8 mouse cellular contexts compared by ENCODE assay signal in the genomic region with DNA sequence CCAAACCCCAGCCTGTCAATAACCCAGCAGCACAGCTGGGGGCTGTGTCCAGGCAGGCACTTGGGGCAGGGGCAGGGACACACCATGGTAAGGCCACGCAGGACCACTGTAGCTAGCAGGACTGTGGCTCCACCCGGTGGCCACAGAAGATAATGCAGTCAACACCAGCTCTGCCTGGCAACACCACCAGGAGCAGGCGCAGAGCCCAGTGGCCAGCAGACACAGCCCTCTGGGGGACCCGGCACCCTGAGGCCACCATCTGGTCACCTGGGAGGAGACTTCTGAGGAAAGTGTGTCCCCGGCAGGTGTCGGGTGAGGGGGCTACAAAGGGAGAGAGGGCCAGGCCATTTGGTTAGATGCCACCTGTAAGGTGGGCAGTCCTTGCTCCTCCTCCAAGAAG. TPM values are rescaled to one million over a fixed set of nuclear protein-coding genes. Genes with fewer than 3 reads are reported as not detected.
DNase-seq lines count a peak whose midpoint lies in the region; ATAC-seq and TF ChIP-seq lines count a peak whose summit lies in the region.
"Had no signal": no experiment of that assay in that cellular context is flagged by ENCODE, and none has a peak within 500 bp of the region (broad histone marks: within the 10 kb centered on the region; RNA-seq: fewer than 3 reads in every experiment).

No protein-coding gene starts in this region.

- DNase-seq in testis, postnatal 14 days (ENCODE audit: low spot score) = no peak
- peak; percentile 89 for DNase-seq in adrenal gland, postnatal 14 days
- peak; percentile 79 for DNase-seq in embryonic facial prominence, embryonic 10.5 days (ENCODE audit: low spot score)
- peak; percentile 73 to 82 for DNase-seq in heart, postnatal 36 days
- no peak for DNase-seq in liver, embryonic 14.5 days (ENCODE audit: low read depth in 3 of 3, low spot score in 3 of 3)
- DNase-seq in retina, embryonic 14.5 days (ENCODE audit: low spot score) = peak; percentile 83

- no peak overlapping the region for H3K4me2 ChIP-seq in liver, embryonic 14.5 days (ENCODE audit: low read depth)
- H3K4me2 ChIP-seq: heart, embryonic 15.5 days had no signal

- no peaks in the 10 kb centered on the region for H3K9me3 ChIP-seq in embryonic facial prominence, embryonic 10.5 days
- H3K9me3 ChIP-seq in liver, embryonic 14.5 days (ENCODE audit: control insufficient read depth, low read length) = no peaks in the 10 kb centered on the region
- H3K9me3 ChIP-seq: heart, embryonic 15.5 days had no signal

- H3K4me3 ChIP-seq in testis, adult 2 months (ENCODE audit: control insufficient read depth, low read depth, low read length) = no peak overlapping the region
- peak overlapping the region; percentile 23; the same call in 1 of the 2 replicates for H3K4me3 ChIP-seq in embryonic facial prominence, embryonic 10.5 days
- no peak overlapping the region for H3K4me3 ChIP-seq in liver, embryonic 14.5 days (ENCODE audit: insufficient read depth in 1 of 2, low read depth in 2 of 2, low read length in 2 of 2)
- H3K4me3 ChIP-seq: heart, embryonic 15.5 days had no signal

- 52% methylated on average over 6 of the region's 6 CpGs for WGBS in embryonic facial prominence, embryonic 10.5 days
- WGBS in liver, embryonic 14.5 days (ENCODE audit: insufficient replicate concordance) = 51% methylated on average over 6 of the region's 6 CpGs

- H3K36me3 ChIP-seq in testis, adult 2 months (ENCODE audit: control insufficient read depth, insufficient read depth, low read length) = no peaks in the 10 kb centered on the region; the same call in 1 of the 2 replicates
- peaks cover 69% of the 10 kb centered on the region for H3K36me3 ChIP-seq in embryonic facial prominence, embryonic 10.5 days (replicated peaks)
- peaks cover 14% of the 10 kb centered on the region for H3K36me3 ChIP-seq in liver, embryonic 14.5 days (replicated peaks; ENCODE audit: control insufficient read depth, insufficient read depth, low read depth)

- H3K4me1 ChIP-seq in testis, adult 2 months (ENCODE audit: control insufficient read depth, insufficient read depth, low read length) = peaks cover 19% of the 10 kb centered on the region
- H3K4me1 ChIP-seq in embryonic facial prominence, embryonic 10.5 days = peaks cover 41% of the 10 kb centered on the region
- peaks cover 12 to 21% of the 10 kb centered on the region in 2 experiments for H3K4me1 ChIP-seq in liver, embryonic 14.5 days (replicated peaks; ENCODE audit: control insufficient read depth in 2 of 2, insufficient read depth in 2 of 2, low read length in 1 of 2)

- no peak overlapping the region for H3K9ac ChIP-seq in liver, embryonic 14.5 days (replicated peaks)
- H3K9ac ChIP-seq: heart, embryonic 15.5 days had no signal

- H3K27ac ChIP-seq in testis, adult 2 months (ENCODE audit: control insufficient read depth, insufficient read depth, low read depth, low read length) = no peak overlapping the region
- H3K27ac ChIP-seq in embryonic facial prominence, embryonic 10.5 days (replicated peaks) = no peak overlapping the region
- no peak overlapping the region for H3K27ac ChIP-seq in liver, embryonic 14.5 days
- H3K27ac ChIP-seq: heart, embryonic 15.5 days had no signal

- no peak for TF ChIP-seq POLR2A in testis, adult 2 months (IDR thresholded peaks at IDR 0.05; ENCODE audit: control insufficient read depth, low read depth, low read length)

- TF ChIP-seq CTCF in testis, adult 2 months (IDR thresholded peaks at IDR 0.05; ENCODE audit: control insufficient read depth, insufficient read depth, insufficient replicate concordance, low read depth, low read length) = peak; percentile 86; the same call in 1 of the 2 replicates
- peak; percentile 98 for TF ChIP-seq CTCF in liver, embryonic 14.5 days (IDR thresholded peaks at IDR 0.05; ENCODE audit: low read depth)

- no peaks in the 10 kb centered on the region for H3K27me3 ChIP-seq in testis, adult 2 months (ENCODE audit: control insufficient read depth, insufficient read depth, low read length)
- peaks cover 23% of the 10 kb centered on the region for H3K27me3 ChIP-seq in embryonic facial prominence, embryonic 10.5 days (replicated peaks; ENCODE audit: low read depth, poor library complexity, severe bottlenecking)
- peaks cover 4% of the 10 kb centered on the region; the same call in 1 of the 2 replicates for H3K27me3 ChIP-seq in liver, embryonic 14.5 days (ENCODE audit: control insufficient read depth, insufficient read depth, low read length)
- H3K27me3 ChIP-seq: heart, embryonic 15.5 days had no signal

- intact Hi-C loops in heart, postnatal 36 days (cut with DNase I) = loop anchor here (1.0 kb wide), 2 partner anchors 96 to 123 kb away; no protein-coding TSS in a partner anchor

- ATAC-seq in liver, embryonic 14.5 days (ENCODE audit: insufficient read depth) = no peak

- TF ChIP-seq EP300 in liver, embryonic 14.5 days (IDR thresholded peaks at IDR 0.05; ENCODE audit: low read depth) = no peak

RNA-seq across cellular contexts. Expression of gene Npb, which starts 4.5 kb away (rescaled TPM):
- polyA plus RNA-seq in testis, adult 2 months (2012; rRNA removed) = 24.6 and 26.3 TPM in 2 replicates
- total RNA-seq in adrenal gland, postnatal 14 days (2021) = 1.6 TPM in 1 of 2 replicates, not detected in the other
- not detected in 2 replicates for polyA plus RNA-seq in embryonic facial prominence, embryonic 10.5 days (2016; fragmentation: Nextera tagmentation; extraction: Ambion mirVana)
- total RNA-seq in heart, postnatal 36 days (2021) = not detected
- 5.5 and 12.3 TPM in 2 replicates for polyA plus RNA-seq in liver, embryonic 14.5 days (2012; rRNA removed)
- polyA plus RNA-seq in liver, embryonic 14.5 days (2014; fragmentation: Nextera tagmentation; extraction: Ambion mirVana) = 11.9 and 14.2 TPM in 2 replicates

RNA-seq across cellular contexts. Expression of gene Pcyt2, which starts 5.0 kb away (rescaled TPM):
- polyA plus RNA-seq in testis, adult 2 months (2012; rRNA removed) = 106 and 116 TPM in 2 replicates
- total RNA-seq in adrenal gland, postnatal 14 days (2021) = 148 and 187 TPM in 2 replicates
- polyA plus RNA-seq in embryonic facial prominence, embryonic 10.5 days (2016; fragmentation: Nextera tagmentation; extraction: Ambion mirVana) = 142 and 145 TPM in 2 replicates
- total RNA-seq in heart, postnatal 36 days (2021) = 10 to 100 TPM; 48.2 to 54.6 TPM
- polyA plus RNA-seq in liver, embryonic 14.5 days (2012; rRNA removed) = 127 and 135 TPM in 2 replicates
- polyA plus RNA-seq in liver, embryonic 14.5 days (2014; fragmentation: Nextera tagmentation; extraction: Ambion mirVana) = 86.2 and 99.6 TPM in 2 replicates

RNA-seq across cellular contexts. Expression of gene Sirt7, which starts 12.3 kb away (rescaled TPM):
- polyA plus RNA-seq in testis, adult 2 months (2012; rRNA removed) = 22.3 and 23.9 TPM in 2 replicates
- total RNA-seq in adrenal gland, postnatal 14 days (2021) = 37.1 and 39.7 TPM in 2 replicates
- 27.7 and 29.5 TPM in 2 replicates for polyA plus RNA-seq in embryonic facial prominence, embryonic 10.5 days (2016; fragmentation: Nextera tagmentation; extraction: Ambion mirVana)
- 10 to 100 TPM; 10.0 to 10.1 TPM for total RNA-seq in heart, postnatal 36 days (2021)
- 27.6 and 30.8 TPM in 2 replicates for polyA plus RNA-seq in liver, embryonic 14.5 days (2012; rRNA removed)
- polyA plus RNA-seq in liver, embryonic 14.5 days (2014; fragmentation: Nextera tagmentation; extraction: Ambion mirVana) = 22.0 and 26.3 TPM in 2 replicates

RNA-seq across cellular contexts. Expression of gene Anapc11, which starts 14.5 kb away (rescaled TPM):
- polyA plus RNA-seq in testis, adult 2 months (2012; rRNA removed) = 178 and 209 TPM in 2 replicates
- 68.3 and 69.0 TPM in 2 replicates for total RNA-seq in adrenal gland, postnatal 14 days (2021)
- polyA plus RNA-seq in embryonic facial prominence, embryonic 10.5 days (2016; fragmentation: Nextera tagmentation; extraction: Ambion mirVana) = 192 and 198 TPM in 2 replicates
- total RNA-seq in heart, postnatal 36 days (2021) = 10 to 100 TPM; 75.6 to 87.1 TPM
- 44.7 and 60.4 TPM in 2 replicates for polyA plus RNA-seq in liver, embryonic 14.5 days (2012; rRNA removed)
- polyA plus RNA-seq in liver, embryonic 14.5 days (2014; fragmentation: Nextera tagmentation; extraction: Ambion mirVana) = 93.5 and 98.7 TPM in 2 replicates

RNA-seq across cellular contexts. Expression of gene Alyref, which starts 14.6 kb away (rescaled TPM):
- 22.8 and 23.6 TPM in 2 replicates for polyA plus RNA-seq in testis, adult 2 months (2012; rRNA removed)
- 120 and 128 TPM in 2 replicates for total RNA-seq in adrenal gland, postnatal 14 days (2021)
- polyA plus RNA-seq in embryonic facial prominence, embryonic 10.5 days (2016; fragmentation: Nextera tagmentation; extraction: Ambion mirVana) = 620 and 640 TPM in 2 replicates
- total RNA-seq in heart, postnatal 36 days (2021) = 10 to 100 TPM; 46.4 to 47.8 TPM
- 46.3 and 110 TPM in 2 replicates for polyA plus RNA-seq in liver, embryonic 14.5 days (2012; rRNA removed)
- polyA plus RNA-seq in liver, embryonic 14.5 days (2014; fragmentation: Nextera tagmentation; extraction: Ambion mirVana) = 347 and 349 TPM in 2 replicates

Comparison
In these comparisons a context has a peak if more than half of its experiments do, and no peak if none do; other contexts are left out.
1. DNase-seq: peak in adrenal gland, postnatal 14 days (single experiment), embryonic facial prominence, embryonic 10.5 days (single experiment), heart, postnatal 36 days (2 of 2) and retina, embryonic 14.5 days (single experiment); none in testis, postnatal 14 days (single experiment) and liver, embryonic 14.5 days (0 of 3).